Mouse (Mus musculus) olfactory bulb, adult 2 months (tissue): ENCODE results near the gene Anapc2. TPM values are rescaled to one million over a fixed set of nuclear protein-coding genes. Genes with fewer than 3 reads are reported as not detected.

Experiments used
- H3K27ac ChIP-seq: fragments of 200-500 bp; 2 replicates; pipeline ENCODE4 v1.5.1; 2012; ENCODE audit warnings: low read depth, low read length; ENCODE audit not compliant: insufficient read depth
- H3K4me1 ChIP-seq: fragments of 200-500 bp; 2 replicates; pipeline ENCODE4 v1.6.1; 2012; ENCODE audit warnings: low read length; ENCODE audit not compliant: control insufficient read depth, insufficient read depth
- H3K4me3 ChIP-seq: fragments of 200-500 bp; 2 replicates; pipeline ENCODE4 v1.5.1; 2012; ENCODE audit warnings: mild to moderate bottlenecking, low read depth, low read length, moderate library complexity; ENCODE audit not compliant: insufficient read depth
- CTCF ChIP-seq: fragments of 200-500 bp; IDR thresholded peaks from 2 replicates; pipeline ENCODE4 v1.5.1; 2012; ENCODE audit warnings: low read depth, mild to moderate bottlenecking, low read length, moderate library complexity; ENCODE audit not compliant: insufficient read depth
- POLR2A ChIP-seq: fragments of 200-500 bp; IDR thresholded peaks from 2 replicates; pipeline ENCODE4 v1.6.1; 2012; ENCODE audit warnings: mild to moderate bottlenecking, low read depth, low read length, moderate library complexity; ENCODE audit not compliant: insufficient read depth
- WGBS: fragments of 180-500 bp; shearing (Covaris S2); methylation state at CpG from one replicate; pipeline ENCODE4 v1.1.7; 2018; 5-methylcytosine and 5-hydroxymethylcytosine counted together
- polyA plus RNA-seq: library from polyadenylated mRNA; stranded (reverse); fragments of >200 nt; gene quantifications from 2 replicates; pipeline ENCODE4 v1.2.4, GENCODE M21; 2012; ENCODE audit warnings: low replicate concordance; ENCODE audit not compliant: missing spikeins, insufficient read depth, insufficient read length

The Anapc2 gene
- polyA plus RNA-seq, 1 experiment: not detected

- Histone ChIP-seq H3K27ac (no peak overlapping the region), H3K4me3 (no peak overlapping the region), H3K4me1 (peaks cover 5% of the 10 kb centered on the region)
- WGBS: 73% methylated on average over 6 of the region's 6 CpGs
- TF ChIP-seq POLR2A: no peak
- no peak for TF ChIP-seq CTCF
Measured at GRCm38 (mm10) chr2:25228995-25229530, 43.2 kb upstream of the Anapc2 start.

- WGBS: 84% methylated on average over 5 of the region's 5 CpGs
- TF ChIP-seq CTCF: no peak
- no peak for TF ChIP-seq POLR2A
- peaks cover 5% of the 10 kb centered on the region for H3K4me1 ChIP-seq
- no peak overlapping the region for H3K27ac ChIP-seq
- no peak overlapping the region for H3K4me3 ChIP-seq
Measured at GRCm38 (mm10) chr2:25229582-25229981, 42.7 kb upstream of the Anapc2 start.

DNA sequence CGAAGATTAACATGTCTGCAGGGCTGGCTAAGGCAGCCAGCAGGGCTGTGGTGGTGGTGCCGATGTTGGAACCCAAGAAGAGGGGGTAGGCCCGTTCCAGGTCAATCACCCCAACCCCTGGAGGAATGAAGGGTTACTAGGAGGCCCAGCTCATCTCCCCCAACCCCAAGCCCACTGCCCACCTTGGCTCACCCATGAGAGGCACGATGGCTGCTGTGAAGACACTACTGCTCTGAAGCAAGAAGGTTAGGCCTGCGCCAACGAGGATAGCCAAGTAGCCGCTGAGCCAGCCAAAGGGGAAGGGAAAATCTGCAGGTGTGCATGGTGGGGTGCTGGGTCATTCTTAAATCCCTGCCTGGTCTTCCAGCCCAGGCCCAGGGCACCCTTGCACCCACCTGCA, 41.7 kb upstream of the Anapc2 start:
- Histone ChIP-seq H3K4me3 (no peak overlapping the region), H3K27ac (no peak overlapping the region), H3K4me1 (peaks cover 5% of the 10 kb centered on the region)
- 85% methylated on average over 7 of the region's 7 CpGs for WGBS
- TF ChIP-seq POLR2A (no peak), CTCF (no peak)

- Histone ChIP-seq H3K4me1 (peaks cover 5% of the 10 kb centered on the region), H3K27ac (no peak overlapping the region), H3K4me3 (no peak overlapping the region)
- 56% methylated on average over 12 of the region's 12 CpGs for WGBS
- TF ChIP-seq POLR2A: no peak
- no peak for TF ChIP-seq CTCF
Measured at GRCm38 (mm10) chr2:25231038-25231437, 41.2 kb upstream of the Anapc2 start.

GRCm38 (mm10) chr2:25233421-25233820, 38.9 kb upstream of the Anapc2 start:
- Histone ChIP-seq H3K4me3 (no peak overlapping the region), H3K4me1 (peaks cover 5% of the 10 kb centered on the region), H3K27ac (no peak overlapping the region)
- 80% methylated on average over 4 of the region's 4 CpGs for WGBS
- TF ChIP-seq POLR2A: no peak

DNA sequence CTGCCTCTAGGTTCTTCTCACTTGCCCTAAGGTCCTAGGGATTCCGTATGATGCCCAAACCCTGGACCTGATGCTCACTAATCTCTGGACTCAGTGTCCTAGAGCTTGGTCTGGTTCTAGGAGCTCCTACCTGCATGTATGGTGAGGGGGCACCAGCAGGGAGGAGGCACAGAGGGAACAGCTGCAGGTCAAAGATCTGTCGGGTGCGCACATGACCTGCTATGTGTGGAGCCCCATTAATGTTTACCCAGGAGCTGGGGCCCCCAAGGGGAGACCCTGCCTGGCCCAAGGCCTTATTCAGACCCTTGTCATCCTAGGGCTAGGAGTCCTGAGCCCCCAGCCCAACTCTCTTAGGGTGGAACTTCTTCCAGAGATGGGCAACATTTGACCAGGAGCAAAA, 38.2 kb upstream of the Anapc2 start, which contains the start of gene Slc34a3:
Gene Slc34a3 (minus strand): TSS at position 315 of the 400 bp plus-strand sequence.
- Histone ChIP-seq H3K27ac (no peak within 1 kb of the TSS), H3K4me1 (peaks cover 1% of the 10 kb centered on the region), H3K4me3 (no peak within 1 kb of the TSS)
- 94% methylated on average over 3 of the region's 3 CpGs for WGBS
- TF ChIP-seq POLR2A (no peak), CTCF (no peak)

DNA sequence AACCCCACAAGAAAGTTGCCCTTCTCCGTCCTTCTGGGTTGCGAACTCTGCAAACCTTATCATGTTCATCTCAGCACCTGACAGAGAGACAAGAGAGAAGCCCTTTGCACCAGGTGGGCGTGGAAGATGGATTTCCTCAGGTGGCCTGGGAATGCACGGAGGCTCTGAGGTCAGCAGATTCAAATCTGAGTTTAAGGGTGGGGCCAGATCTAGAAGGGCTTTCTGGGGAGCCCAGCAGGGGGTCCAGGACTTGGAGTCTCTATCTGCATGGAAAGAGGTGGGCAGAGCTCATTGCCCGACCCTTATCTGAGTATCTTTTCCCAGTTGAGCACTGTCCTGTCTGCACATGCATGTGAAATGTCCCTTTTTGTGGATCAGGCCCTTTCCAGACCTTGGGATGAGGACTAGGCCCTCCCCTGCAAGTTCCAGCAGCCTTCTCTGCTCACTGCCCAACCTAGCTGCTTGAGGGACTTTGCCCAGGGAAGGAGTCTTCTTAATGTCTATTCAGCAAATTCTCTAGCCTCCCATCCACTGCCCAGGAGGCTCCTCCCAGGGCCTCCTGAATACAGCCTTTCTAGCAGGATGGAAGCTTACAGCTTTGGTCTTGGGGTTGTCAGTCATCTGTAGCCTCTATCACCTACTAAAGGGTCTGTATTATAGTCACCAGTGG, 37.6 kb upstream of the Anapc2 start:
- H3K4me1 ChIP-seq: no peaks in the 10 kb centered on the region
- TF ChIP-seq CTCF (no peak), POLR2A (no peak)
- WGBS: 76% methylated on average over 5 of the region's 5 CpGs
- H3K27ac ChIP-seq: no peak overlapping the region
- H3K4me3 ChIP-seq: no peak overlapping the region

DNA sequence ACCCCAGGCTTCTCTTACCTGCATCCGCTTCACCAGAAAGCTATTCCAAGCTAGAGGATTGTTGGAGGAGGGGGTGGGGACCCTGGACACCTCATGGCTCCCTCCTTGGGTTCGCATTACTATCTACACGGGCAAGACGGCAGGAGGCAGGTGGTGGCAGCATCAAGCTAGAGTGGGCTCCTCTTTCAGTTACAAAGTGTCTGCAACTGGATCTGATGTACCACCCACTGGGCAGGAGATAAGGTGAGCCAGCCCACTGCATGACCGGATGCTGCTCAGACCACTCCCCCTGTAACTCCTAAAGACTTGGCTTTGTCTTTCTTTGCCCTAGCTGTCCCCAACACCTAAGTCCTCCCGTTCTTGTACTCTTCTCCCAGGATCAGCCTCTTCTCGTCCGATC, 35.7 kb upstream of the Anapc2 start, which contains the start of gene Rnf224:
Gene Rnf224 (minus strand): TSS at position 174 of the 400 bp plus-strand sequence.
- H3K4me1 ChIP-seq: peaks cover 12% of the 10 kb centered on the region
- TF ChIP-seq POLR2A (no peak), CTCF (no peak)
- H3K4me3 ChIP-seq: no peak within 1 kb of the TSS
- H3K27ac ChIP-seq: no peak within 1 kb of the TSS
- WGBS: 46% methylated on average over 8 of the region's 8 CpGs

DNA sequence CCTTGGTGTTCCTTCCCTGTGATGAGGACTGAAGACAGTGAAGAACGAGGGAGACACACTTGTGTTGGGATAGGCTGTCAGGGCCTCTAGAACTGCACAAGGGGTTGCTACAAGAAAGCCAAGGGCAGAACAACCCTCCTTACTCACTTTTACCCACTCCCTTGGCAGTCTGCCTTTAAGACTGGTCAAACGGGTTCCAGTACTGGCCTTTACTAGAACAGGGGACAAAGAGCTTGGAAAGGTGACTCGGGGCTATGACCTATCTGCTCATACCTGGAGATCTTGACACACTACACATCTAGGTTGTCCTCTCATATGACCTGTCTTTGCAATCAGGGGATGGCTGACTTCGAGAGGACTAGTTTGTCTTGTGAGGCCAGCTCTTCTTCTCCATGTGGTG, 34.8 kb upstream of the Anapc2 start:
- H3K4me3 ChIP-seq: no peak overlapping the region
- peaks cover 13% of the 10 kb centered on the region for H3K4me1 ChIP-seq
- whole genome bisulfite sequencing: 60% methylated on average over 4 of the region's 4 CpGs
- no peak overlapping the region for H3K27ac ChIP-seq
- TF ChIP-seq POLR2A (no peak), CTCF (no peak)
